Mouse (Mus musculus) heart, postnatal 0 days (tissue): ENCODE data around the gene Lrrc27.

Experiments
- CTCF ChIP-seq: IDR thresholded peaks from 2 replicates; pipeline ENCODE4 v1.5.1; 2016; ENCODE audit warnings: antibody characterized with exemption, control low read depth, low read depth
- EP300 ChIP-seq: IDR thresholded peaks from 2 replicates; pipeline ENCODE4 v1.6.1; 2016; ENCODE audit warnings: antibody characterized with exemption, low read depth

DNA sequence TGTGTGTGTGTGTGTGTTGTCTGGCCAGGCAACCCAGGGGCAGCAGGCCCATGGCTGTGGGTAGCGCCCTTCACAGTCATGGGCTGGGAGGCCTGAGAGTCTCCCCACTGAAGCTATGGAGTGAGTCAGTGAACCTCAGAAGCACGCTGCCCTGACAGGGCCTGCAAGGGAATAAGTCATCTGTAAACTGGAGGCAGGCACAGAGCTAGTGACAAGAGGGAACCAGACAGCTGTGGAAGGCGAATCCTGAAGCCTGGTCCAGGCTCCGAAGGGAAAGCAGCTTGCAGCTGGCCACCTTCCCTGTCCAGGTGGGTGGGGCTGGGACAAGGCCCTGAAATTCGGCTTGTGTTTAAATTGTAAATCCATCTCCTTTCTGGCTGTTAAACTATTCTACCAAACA, 33.3 kb downstream of the Lrrc27 start:
- TF ChIP-seq EP300 = no peak
- no peak for TF ChIP-seq CTCF
